Mouse (Mus musculus) large intestine, adult 2 months (tissue): ENCODE measurements around the gene Trarg1. TPM values are rescaled to one million over a fixed set of nuclear protein-coding genes. Genes with fewer than 3 reads are reported as not detected.

Experiments used
- DNase-seq: peaks from one replicate; pipeline ENCODE4 v3.0.0-alpha.2; 2012; ENCODE audit warnings: low read depth, low spot score
- WGBS: fragments of 180-500 bp; shearing (Covaris S2); methylation state at CpG from one replicate; pipeline ENCODE4 v1.1.7; 2018; 5-methylcytosine and 5-hydroxymethylcytosine counted together
- polyA plus RNA-seq: library from polyadenylated mRNA; depleted of rRNA; stranded (reverse); fragments of >200 nt; gene quantifications from 2 replicates; pipeline ENCODE4 v1.2.3, GENCODE M21; 2012

The Trarg1 gene
- polyA plus RNA-seq, 1 experiment, result 1.4 TPM

- 4% methylated on average over 64 of the region's 64 CpGs for WGBS
- no peak for DNase-seq
These were observed 6.8 kb upstream of the Trarg1 start for GRCm38 (mm10) chr11:76672561-76673384.

GRCm38 (mm10) chr11:76674199-76674598, 5.4 kb upstream of the Trarg1 start:
- no peak for DNase-seq
- WGBS, result 43% methylated on average over 8 of the region's 8 CpGs

GRCm38 (mm10) chr11:76674704-76675103, 4.9 kb upstream of the Trarg1 start:
- WGBS, result 44% methylated on average over 4 of the region's 4 CpGs
- no peak for DNase-seq

- no peak for DNase-seq
- 66% methylated on average over 2 of the region's 2 CpGs for WGBS
These were observed 6.0 kb downstream of the Trarg1 start for GRCm38 (mm10) chr11:76685604-76686003.

GRCm38 (mm10) chr11:76692096-76692495, 12.5 kb downstream of the Trarg1 start:
- 85% methylated on average over 3 of the region's 3 CpGs for WGBS
- DNase-seq, result no peak

- WGBS, result 61% methylated on average over 6 of the region's 6 CpGs
- no peak for DNase-seq
These were observed 16.2 kb downstream of the Trarg1 start for GRCm38 (mm10) chr11:76695810-76696209.

- DNase-seq, result no peak
- WGBS, result 34% methylated on average over 9 of the region's 9 CpGs
These were observed 20.0 kb downstream of the Trarg1 start for GRCm38 (mm10) chr11:76699626-76700025.

GRCm38 (mm10) chr11:76707656-76708055, 28.0 kb downstream of the Trarg1 start:
- DNase-seq, result no peak
- 82% methylated on average over 3 of the region's 3 CpGs for WGBS

GRCm38 (mm10) chr11:76708066-76708465, 28.5 kb downstream of the Trarg1 start:
- 82% methylated on average over 1 of the region's 1 CpGs for WGBS
- DNase-seq, result no peak

- WGBS, result 72% methylated on average over 1 of the region's 1 CpGs
These were observed 29.3 kb downstream of the Trarg1 start for GRCm38 (mm10) chr11:76708881-76709280.

GRCm38 (mm10) chr11:76709625-76710452, 30.2 kb downstream of the Trarg1 start:
- no peak for DNase-seq
- 37% methylated on average over 15 of the region's 17 CpGs for WGBS

More at GRCm38 (mm10) chr11:76708881-76709280, 29.3 kb downstream of the Trarg1 start:
- DNase-seq, result no peak

GRCm38 (mm10) chr11:76717000-76717399, 37.4 kb downstream of the Trarg1 start:
- WGBS, result 66% methylated on average over 4 of the region's 4 CpGs

GRCm38 (mm10) chr11:76723911-76724310, 44.3 kb downstream of the Trarg1 start:
- DNase-seq, result no peak
- WGBS, result 74% methylated on average over 8 of the region's 8 CpGs

More at GRCm38 (mm10) chr11:76717000-76717399, 37.4 kb downstream of the Trarg1 start:
- no peak for DNase-seq

- WGBS, result 96% methylated on average over 11 of the region's 11 CpGs
- DNase-seq, result no peak
These were observed 48.5 kb downstream of the Trarg1 start for GRCm38 (mm10) chr11:76728093-76728492.

GRCm38 (mm10) chr11:76730650-76731049, 51.0 kb downstream of the Trarg1 start:
- WGBS, result 71% methylated on average over 3 of the region's 3 CpGs
- DNase-seq, result no peak

- DNase-seq, result no peak
- WGBS, result 72% methylated on average over 3 of the region's 3 CpGs
These were observed 55.0 kb downstream of the Trarg1 start for GRCm38 (mm10) chr11:76734560-76734959.

GRCm38 (mm10) chr11:76735753-76736324, 56.2 kb downstream of the Trarg1 start:
- no peak for DNase-seq
- WGBS, result 64% methylated on average over 4 of the region's 4 CpGs

GRCm38 (mm10) chr11:76739125-76739524, 59.5 kb downstream of the Trarg1 start:
- 76% methylated on average over 6 of the region's 6 CpGs for WGBS
- no peak for DNase-seq

- WGBS, result 92% methylated on average over 7 of the region's 7 CpGs
- no peak for DNase-seq
These were observed 62.9 kb downstream of the Trarg1 start for GRCm38 (mm10) chr11:76742511-76742910.

GRCm38 (mm10) chr11:76744550-76744949, 64.9 kb downstream of the Trarg1 start:
- DNase-seq, result no peak
- WGBS, result 68% methylated on average over 7 of the region's 7 CpGs
